Mouse (Mus musculus) heart, adult 2 months (tissue): ENCODE measurements around the gene Kcnv2.

ENCODE experiments used
- CTCF ChIP-seq: fragments of 200-600 bp; IDR thresholded peaks from 2 replicates; pipeline ENCODE4 v1.8.1; 2022; ENCODE audit warnings: antibody characterized with exemption, mild to moderate bottlenecking, moderate library complexity
- POLR2A ChIP-seq: fragments of 200-500 bp; IDR thresholded peaks from 2 replicates; pipeline ENCODE4 v1.6.1; 2011; ENCODE audit warnings: mild to moderate bottlenecking, low read depth, low read length, control low read depth; ENCODE audit not compliant: insufficient read depth

- TF ChIP-seq CTCF, result no peak
- no peak for TF ChIP-seq POLR2A
These were observed 6.3 kb downstream of the Kcnv2 start for GRCm38 (mm10) chr19:27328644-27329043.
